Mouse (Mus musculus) liver, postnatal 0 days (tissue): Measurements from ENCODE around the gene Susd6.

ENCODE experiments used
- CTCF ChIP-seq: sonication (generic); IDR thresholded peaks from 2 replicates; pipeline ENCODE4 v1.5.1; 2016; ENCODE audit warnings: antibody characterized with exemption, low read depth
- EP300 ChIP-seq: IDR thresholded peaks from 2 replicates; pipeline ENCODE4 v1.6.1; 2016; ENCODE audit warnings: antibody characterized with exemption, low read depth, mild to moderate bottlenecking

DNA sequence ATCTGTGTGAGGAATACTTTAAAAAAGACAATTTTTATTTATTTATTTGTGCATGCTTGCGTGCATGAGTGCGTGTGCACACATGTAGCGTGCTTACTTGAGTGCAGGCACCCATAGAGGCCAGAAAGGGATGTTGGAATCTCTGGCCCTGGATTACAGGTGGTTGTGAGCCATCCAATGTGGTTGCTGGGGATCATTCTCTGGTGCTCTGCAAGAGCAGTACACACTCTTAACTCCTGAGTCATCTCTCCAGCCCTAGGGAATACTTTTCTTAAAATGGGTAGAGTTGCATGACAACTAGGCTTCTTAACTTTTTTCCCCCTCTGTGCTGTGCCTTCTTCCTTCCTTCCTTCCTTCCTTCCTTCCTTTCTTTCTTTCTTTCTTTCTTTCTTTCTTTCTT, 9.8 kb downstream of the Susd6 start:
- TF ChIP-seq CTCF (no peak), EP300 (no peak)
